Mouse (Mus musculus) liver, embryonic 12.5 days (tissue): Measurements from ENCODE around the gene Trabd2b. TPM values are rescaled to one million over a fixed set of nuclear protein-coding genes. Genes with fewer than 3 reads are reported as not detected.

ENCODE experiments used
- ATAC-seq: fragments of 200-750 bp; cut with Nextera tagmentation; 2 replicates; pipeline ENCODE4 v1.8.0; 2017; ENCODE audit warnings: moderate number of reproducible peaks, mild to moderate bottlenecking, moderate library complexity
- H3K27ac ChIP-seq: fragments of 300-500 bp; sonication (generic); 2 replicates; pipeline ENCODE4 v1.5.1; 2016; ENCODE audit warnings: mild to moderate bottlenecking
- H3K27me3 ChIP-seq: fragments of 300-500 bp; sonication (generic); replicated peaks from 2 replicates; pipeline ENCODE4 v1.6.1; 2016; ENCODE audit warnings: mild to moderate bottlenecking, moderate library complexity
- H3K36me3 ChIP-seq: fragments of 300-500 bp; sonication (generic); 2 replicates; pipeline ENCODE4 v1.6.1; 2016; ENCODE audit warnings: mild to moderate bottlenecking, moderate library complexity
- H3K4me1 ChIP-seq: fragments of 300-500 bp; sonication (generic); 2 replicates; pipeline ENCODE4 v1.6.1; 2016
- H3K4me2 ChIP-seq: fragments of 300-500 bp; sonication (generic); 2 replicates; pipeline ENCODE4 v1.6.1; 2016; ENCODE audit warnings: mild to moderate bottlenecking, moderate library complexity
- H3K4me3 ChIP-seq: fragments of 300-500 bp; sonication (generic); 2 replicates; pipeline ENCODE4 v1.5.1; 2016; ENCODE audit warnings: mild to moderate bottlenecking, moderate library complexity
- H3K9ac ChIP-seq: fragments of 300-500 bp; sonication (generic); 2 replicates; pipeline ENCODE4 v1.6.1; 2016; ENCODE audit warnings: mild to moderate bottlenecking, moderate library complexity
- H3K9me3 ChIP-seq: fragments of 300-500 bp; sonication (generic); replicated peaks from 2 replicates; pipeline ENCODE4 v1.6.1; 2016; ENCODE audit warnings: mild to moderate bottlenecking, moderate library complexity
- WGBS: fragments of 180-500 bp; shearing (Covaris S2); methylation state at CpG from one replicate; pipeline ENCODE4 v1.1.7; 2016; ENCODE audit not compliant: insufficient replicate concordance; 5-methylcytosine and 5-hydroxymethylcytosine counted together
- polyA plus RNA-seq: library from polyadenylated mRNA; unstranded; fragments of >200 nt; fragmentation: Nextera tagmentation; extraction: Ambion mirVana; gene quantifications from 2 replicates; pipeline ENCODE4 v1.2.1, GENCODE M21; 2016

Trabd2b gene
- polyA plus RNA-seq, 1 experiment from 2014 or later, result 0.38 TPM

DNA sequence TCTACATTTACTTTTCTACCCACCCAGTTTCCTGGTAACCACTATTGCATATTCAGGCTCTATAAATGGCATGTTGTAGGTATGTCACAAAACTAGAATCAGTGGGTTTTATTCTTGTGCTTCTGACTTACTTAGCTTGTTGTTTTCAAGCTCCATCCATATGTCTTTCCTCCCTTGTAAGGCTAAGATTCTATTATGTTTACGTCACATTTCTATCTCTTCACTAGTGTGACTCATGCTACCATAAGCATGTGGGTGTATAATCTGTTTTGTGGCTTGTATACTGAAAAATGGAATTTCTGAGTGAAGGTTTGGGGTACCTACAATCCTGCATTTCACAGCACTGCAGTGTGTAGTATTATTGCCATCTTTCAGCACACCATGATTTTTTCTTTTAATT lies 32.2 kb upstream of the Trabd2b start:
- 72% methylated on average over 1 of the region's 1 CpGs for WGBS
- H3K36me3 ChIP-seq, result no peaks in the 10 kb centered on the region
- no peak overlapping the region for H3K4me3 ChIP-seq
- H3K9ac ChIP-seq, result no peak overlapping the region
- H3K27me3 ChIP-seq, result no peaks in the 10 kb centered on the region
- H3K4me2 ChIP-seq, result no peak overlapping the region
- no peak for ATAC-seq
- H3K4me1 ChIP-seq, result no peaks in the 10 kb centered on the region
- H3K9me3 ChIP-seq, result no peaks in the 10 kb centered on the region
- no peak overlapping the region for H3K27ac ChIP-seq

DNA sequence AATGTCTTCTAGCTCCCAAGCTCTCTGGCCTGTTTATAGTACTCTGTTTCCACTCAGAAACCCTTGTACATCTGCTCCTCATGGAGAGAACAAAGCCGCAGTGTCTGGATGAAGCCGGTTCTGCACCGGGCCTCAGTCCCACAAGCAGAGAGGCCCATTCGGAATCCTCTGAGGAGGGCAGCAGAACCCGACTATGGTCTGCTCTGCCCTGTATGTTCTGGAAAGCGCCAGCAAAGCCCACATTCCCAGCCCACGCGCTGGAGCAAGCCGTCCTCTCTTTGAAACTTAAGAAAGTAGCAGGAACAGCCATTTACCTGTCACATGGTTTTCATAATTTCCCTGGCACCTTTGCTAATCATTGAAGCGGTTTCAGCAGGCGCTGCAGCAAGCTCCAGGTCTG lies 29.0 kb upstream of the Trabd2b start:
- WGBS, result 80% methylated on average over 11 of the region's 11 CpGs
- H3K27me3 ChIP-seq, result no peaks in the 10 kb centered on the region
- no peak for ATAC-seq
- H3K36me3 ChIP-seq, result no peaks in the 10 kb centered on the region
- no peaks in the 10 kb centered on the region for H3K4me1 ChIP-seq
- no peak overlapping the region for H3K4me2 ChIP-seq
- no peak overlapping the region for H3K9ac ChIP-seq
- no peak overlapping the region for H3K4me3 ChIP-seq
- no peaks in the 10 kb centered on the region for H3K9me3 ChIP-seq
- H3K27ac ChIP-seq, result no peak overlapping the region

- Histone ChIP-seq H3K4me2 (no peak overlapping the region), H3K36me3 (no peaks in the 10 kb centered on the region), H3K9ac (no peak overlapping the region), H3K4me1 (no peaks in the 10 kb centered on the region), H3K27me3 (no peaks in the 10 kb centered on the region), H3K27ac (no peak overlapping the region), H3K9me3 (no peaks in the 10 kb centered on the region), H3K4me3 (no peak overlapping the region)
- 59% methylated on average over 7 of the region's 7 CpGs for WGBS
- no peak for ATAC-seq
Observed at GRCm38 (mm10) chr4:114378512-114378911, 28.0 kb upstream of the Trabd2b start.

DNA sequence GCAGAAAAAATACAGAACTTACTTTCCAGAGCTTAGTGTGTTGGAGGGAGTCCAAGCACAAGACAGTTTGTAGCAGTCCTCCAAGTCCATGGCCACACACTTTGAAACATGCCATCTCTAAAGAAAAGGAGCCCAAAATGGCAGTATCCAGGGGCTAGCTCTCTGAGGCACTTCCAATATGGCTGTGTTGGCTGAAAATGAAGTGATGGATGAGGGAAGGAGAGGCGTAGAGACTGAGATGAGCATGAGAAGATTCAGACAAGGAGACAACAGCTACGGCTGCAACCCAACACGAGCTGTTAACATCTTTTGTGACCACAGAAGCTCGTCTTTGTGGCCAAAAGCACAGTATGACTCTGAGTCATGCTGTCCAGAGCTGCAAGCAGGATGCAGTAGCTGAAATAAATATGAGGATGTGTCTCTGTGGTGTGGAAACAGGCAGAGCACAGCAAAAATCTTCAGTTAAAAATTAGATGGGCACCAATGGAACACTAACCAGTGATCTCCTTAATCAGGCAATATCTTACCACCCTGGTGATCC lies 27.0 kb upstream of the Trabd2b start:
- 63% methylated on average over 4 of the region's 4 CpGs for WGBS

GRCm38 (mm10) chr4:114382627-114383026 lies 23.9 kb upstream of the Trabd2b start:
- Histone ChIP-seq H3K27me3 (no peaks in the 10 kb centered on the region), H3K9ac (no peak overlapping the region), H3K4me2 (no peak overlapping the region), H3K4me1 (no peaks in the 10 kb centered on the region), H3K9me3 (no peaks in the 10 kb centered on the region), H3K36me3 (no peaks in the 10 kb centered on the region), H3K27ac (no peak overlapping the region), H3K4me3 (no peak overlapping the region)
- WGBS, result 20% methylated on average over 1 of the region's 1 CpGs
- ATAC-seq, result no peak

More for the DNA sequence above, 27.0 kb upstream of the Trabd2b start:
- Histone ChIP-seq H3K9me3 (no peaks in the 10 kb centered on the region), H3K4me2 (no peak overlapping the region), H3K4me1 (no peaks in the 10 kb centered on the region), H3K27ac (no peak overlapping the region), H3K9ac (no peak overlapping the region), H3K27me3 (no peaks in the 10 kb centered on the region), H3K36me3 (no peaks in the 10 kb centered on the region), H3K4me3 (no peak overlapping the region)
- ATAC-seq, result no peak

GRCm38 (mm10) chr4:114385236-114385635 lies 21.3 kb upstream of the Trabd2b start:
- no peaks in the 10 kb centered on the region for H3K27me3 ChIP-seq
- 73% methylated on average over 5 of the region's 5 CpGs for WGBS

DNA sequence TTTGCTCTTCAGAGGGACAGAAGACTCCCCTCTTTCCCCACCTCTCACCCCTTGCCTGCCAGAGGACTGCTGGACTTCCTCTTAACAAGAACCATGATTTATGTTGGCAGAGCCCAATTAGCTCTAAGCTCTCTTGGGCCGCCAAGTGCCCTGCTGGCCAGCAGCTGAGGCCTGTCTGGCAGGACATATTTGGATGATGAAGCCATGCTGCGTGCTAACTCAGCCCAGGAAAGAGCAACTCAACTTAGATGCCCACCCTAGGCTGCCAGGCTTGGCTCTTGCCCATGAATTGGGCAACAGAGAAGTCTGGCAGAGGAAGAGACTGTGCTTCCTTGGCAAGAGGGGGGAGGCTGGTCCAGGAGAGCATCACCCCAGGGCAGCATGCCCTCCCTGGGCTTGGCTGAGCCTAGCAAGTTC lies 20.1 kb upstream of the Trabd2b start:
- no peak overlapping the region for H3K4me3 ChIP-seq
- 53% methylated on average over 2 of the region's 2 CpGs for WGBS

More at GRCm38 (mm10) chr4:114385236-114385635, 21.3 kb upstream of the Trabd2b start:
- Histone ChIP-seq H3K27ac (no peak overlapping the region), H3K9me3 (no peaks in the 10 kb centered on the region), H3K9ac (no peak overlapping the region), H3K4me1 (no peaks in the 10 kb centered on the region), H3K36me3 (no peaks in the 10 kb centered on the region), H3K4me2 (no peak overlapping the region), H3K4me3 (no peak overlapping the region)
- no peak for ATAC-seq

DNA sequence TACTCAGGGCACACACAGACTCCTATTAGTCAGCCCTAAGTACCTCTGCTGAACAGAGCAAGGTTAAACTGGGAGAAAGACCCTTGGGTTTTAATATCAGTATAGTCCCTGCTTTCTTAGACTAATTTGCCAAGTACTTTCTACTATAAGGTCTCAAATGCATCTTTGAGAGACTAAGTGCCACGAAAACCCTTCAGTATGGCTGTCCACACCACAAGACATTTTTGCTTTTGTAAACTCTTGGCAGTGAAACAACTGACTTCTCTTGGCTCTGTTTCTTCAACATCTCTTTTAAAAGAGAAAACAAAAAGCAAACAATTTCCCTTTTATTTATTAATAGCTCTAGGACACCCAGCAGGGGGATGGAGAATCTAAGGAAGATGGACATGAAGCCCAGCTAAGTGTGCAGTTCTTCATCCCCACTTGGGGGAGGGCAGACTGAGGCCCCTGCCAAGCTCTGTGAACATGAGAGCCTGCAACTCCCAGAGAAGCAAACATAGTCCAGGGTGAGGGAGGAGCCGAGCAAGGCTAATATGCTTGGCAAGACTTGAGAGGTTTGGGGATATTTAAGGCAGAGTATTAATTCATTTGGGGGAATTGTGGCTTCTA lies 18.9 kb upstream of the Trabd2b start:
- whole genome bisulfite sequencing, result 64% methylated on average over 2 of the region's 2 CpGs
- Histone ChIP-seq H3K36me3 (no peaks in the 10 kb centered on the region), H3K9me3 (no peaks in the 10 kb centered on the region), H3K4me2 (no peak overlapping the region), H3K27me3 (no peaks in the 10 kb centered on the region), H3K4me3 (no peak overlapping the region), H3K4me1 (no peaks in the 10 kb centered on the region), H3K9ac (no peak overlapping the region), H3K27ac (no peak overlapping the region)
- no peak for ATAC-seq

More for the DNA sequence above, 20.1 kb upstream of the Trabd2b start:
- H3K4me1 ChIP-seq, result no peaks in the 10 kb centered on the region
- no peaks in the 10 kb centered on the region for H3K9me3 ChIP-seq
- H3K4me2 ChIP-seq, result no peak overlapping the region
- H3K36me3 ChIP-seq, result no peaks in the 10 kb centered on the region
- H3K9ac ChIP-seq, result no peak overlapping the region
- no peaks in the 10 kb centered on the region for H3K27me3 ChIP-seq
- no peak for ATAC-seq
- no peak overlapping the region for H3K27ac ChIP-seq

DNA sequence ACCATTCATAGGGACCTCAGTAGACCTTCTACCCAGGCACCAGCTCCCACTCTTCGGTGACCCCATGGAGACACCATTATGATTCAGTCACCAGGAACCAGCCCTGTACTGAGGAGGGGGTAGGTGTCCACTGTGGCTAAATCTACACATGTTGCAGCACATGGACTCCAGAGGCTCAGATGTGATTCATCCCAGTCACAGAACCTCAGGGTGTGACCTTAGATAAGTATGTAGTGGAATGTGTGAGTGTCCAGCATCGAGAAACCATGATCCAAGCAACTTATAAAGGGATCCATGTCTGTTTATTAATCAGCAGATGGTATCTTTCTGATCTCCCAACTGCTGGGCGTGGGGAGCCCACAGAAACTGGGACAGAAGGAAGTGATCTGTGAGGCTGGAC lies 18.2 kb upstream of the Trabd2b start:
- no peak for ATAC-seq
- Histone ChIP-seq H3K36me3 (no peaks in the 10 kb centered on the region), H3K27me3 (no peaks in the 10 kb centered on the region), H3K4me2 (no peak overlapping the region), H3K4me3 (no peak overlapping the region), H3K27ac (no peak overlapping the region), H3K4me1 (no peaks in the 10 kb centered on the region), H3K9me3 (no peaks in the 10 kb centered on the region), H3K9ac (no peak overlapping the region)
- WGBS, result 52% methylated on average over 3 of the region's 3 CpGs

- no peak for ATAC-seq
- H3K4me2 ChIP-seq, result no peak overlapping the region
Observed at GRCm38 (mm10) chr4:114389653-114390052, 16.9 kb upstream of the Trabd2b start.

GRCm38 (mm10) chr4:114397625-114398024 lies 8.9 kb upstream of the Trabd2b start:
- no peak overlapping the region for H3K4me3 ChIP-seq
- no peak overlapping the region for H3K9ac ChIP-seq
- no peak overlapping the region for H3K4me2 ChIP-seq
- H3K27me3 ChIP-seq, result no peaks in the 10 kb centered on the region
- no peak for ATAC-seq
- H3K9me3 ChIP-seq, result no peaks in the 10 kb centered on the region
- no peaks in the 10 kb centered on the region for H3K36me3 ChIP-seq
- no peak overlapping the region for H3K27ac ChIP-seq
- H3K4me1 ChIP-seq, result no peaks in the 10 kb centered on the region

More at GRCm38 (mm10) chr4:114389653-114390052, 16.9 kb upstream of the Trabd2b start:
- Histone ChIP-seq H3K4me1 (no peaks in the 10 kb centered on the region), H3K27me3 (no peaks in the 10 kb centered on the region), H3K27ac (no peak overlapping the region), H3K4me3 (no peak overlapping the region), H3K9ac (no peak overlapping the region), H3K36me3 (no peaks in the 10 kb centered on the region), H3K9me3 (no peaks in the 10 kb centered on the region)

GRCm38 (mm10) chr4:114399821-114400220 lies 6.7 kb upstream of the Trabd2b start:
- H3K4me2 ChIP-seq, result no peak overlapping the region
- no peaks in the 10 kb centered on the region for H3K36me3 ChIP-seq
- no peaks in the 10 kb centered on the region for H3K9me3 ChIP-seq
- no peaks in the 10 kb centered on the region for H3K4me1 ChIP-seq
- no peak overlapping the region for H3K27ac ChIP-seq
- no peak overlapping the region for H3K9ac ChIP-seq
- ATAC-seq, result no peak
- WGBS, result 38% methylated on average over 3 of the region's 3 CpGs
- 0 out of 2 replicates have a peak, but pooled peaks cover 4% of the 10 kb centered on the region for H3K27me3 ChIP-seq
- H3K4me3 ChIP-seq, result no peak overlapping the region
